Mouse (Mus musculus): ENCODE measurements around the gene Herc1.
"Not testable (repeated sequence)": the region's sequence is repeated elsewhere in the genome, so short reads cannot be mapped to it uniquely, and the experiment has no call there.

Herc1 gene

GRCm38 (mm10) chr9:66349144-66349859 lies 948 bp upstream of the Herc1 start:
- DNase-seq, result no peak

- no peak for DNase-seq
These were observed 659 bp downstream of the Herc1 start for GRCm38 (mm10) chr9:66350788-66351430.

GRCm38 (mm10) chr9:66352704-66353103 lies 2.5 kb downstream of the Herc1 start:
- DNase-seq, result no peak

GRCm38 (mm10) chr9:66359135-66359534 lies 8.9 kb downstream of the Herc1 start:
- no peak for DNase-seq

- DNase-seq, result no peak
These were observed 10.0 kb downstream of the Herc1 start for GRCm38 (mm10) chr9:66360143-66360690.

GRCm38 (mm10) chr9:66368890-66369433 lies 18.7 kb downstream of the Herc1 start:
- DNase-seq, result no peak

GRCm38 (mm10) chr9:66370334-66370733 lies 20.1 kb downstream of the Herc1 start:
- DNase-seq, result no peak

GRCm38 (mm10) chr9:66370847-66371246 lies 20.6 kb downstream of the Herc1 start:
- DNase-seq, result no peak

- no peak for DNase-seq
These were observed 23.2 kb downstream of the Herc1 start for GRCm38 (mm10) chr9:66373432-66373831.

- no peak for DNase-seq
These were observed 24.5 kb downstream of the Herc1 start for GRCm38 (mm10) chr9:66374495-66375478.

- DNase-seq, result no peak
These were observed 33.2 kb downstream of the Herc1 start for GRCm38 (mm10) chr9:66383417-66383816.

- DNase-seq, result not testable (repeated sequence)
These were observed 40.1 kb downstream of the Herc1 start for GRCm38 (mm10) chr9:66390338-66390737.

GRCm38 (mm10) chr9:66393304-66393703 lies 43.1 kb downstream of the Herc1 start:
- DNase-seq, result no peak

GRCm38 (mm10) chr9:66423492-66423891 lies 73.2 kb downstream of the Herc1 start:
- DNase-seq, result no peak

- no peak for DNase-seq
These were observed 89.8 kb downstream of the Herc1 start for GRCm38 (mm10) chr9:66440007-66440406.

GRCm38 (mm10) chr9:66448253-66448652 lies 98.0 kb downstream of the Herc1 start:
- no peak for DNase-seq

GRCm38 (mm10) chr9:66465087-66465486 lies 114.8 kb downstream of the Herc1 start:
- DNase-seq, result peak in 1 of 2 experiments; percentile 48

GRCm38 (mm10) chr9:66477785-66478184 lies 127.5 kb downstream of the Herc1 start:
- no peak for DNase-seq

- DNase-seq, result no peak
These were observed 133.2 kb downstream of the Herc1 start for GRCm38 (mm10) chr9:66483429-66483828.

GRCm38 (mm10) chr9:66488786-66489185 lies 138.5 kb downstream of the Herc1 start:
- no peak for DNase-seq

- no peak for DNase-seq
These were observed 142.1 kb downstream of the Herc1 start for GRCm38 (mm10) chr9:66492361-66492760.

- no peak for DNase-seq
These were observed 143.7 kb downstream of the Herc1 start for GRCm38 (mm10) chr9:66493992-66494391.

- DNase-seq, result no peak
These were observed 151.0 kb downstream of the Herc1 start for GRCm38 (mm10) chr9:66501248-66501647.
